Mouse (Mus musculus): ENCODE measurements around the gene Por.
A peak's percentile ranks its signal among the peaks of the same experiment; 100 is the strongest.

Por gene

GRCm38 (mm10) chr5:135669741-135670275 lies at the start of gene Por:
TSS of gene Por (plus strand) at chr5:135670033.
- no peak for DNase-seq (ENCODE audit: low read depth)

- no peak for DNase-seq (ENCODE audit: low read depth)
These were observed 49.3 kb upstream of the Por start for GRCm38 (mm10) chr5:135620526-135620925.

- no peak for DNase-seq (ENCODE audit: low read depth)
These were observed 48.1 kb upstream of the Por start for GRCm38 (mm10) chr5:135621725-135622124.

GRCm38 (mm10) chr5:135623006-135623563 lies 46.7 kb upstream of the Por start:
- no peak for DNase-seq (ENCODE audit: low read depth)

- DNase-seq (ENCODE audit: low read depth): no peak
These were observed 40.9 kb upstream of the Por start for GRCm38 (mm10) chr5:135628916-135629315.

DNA sequence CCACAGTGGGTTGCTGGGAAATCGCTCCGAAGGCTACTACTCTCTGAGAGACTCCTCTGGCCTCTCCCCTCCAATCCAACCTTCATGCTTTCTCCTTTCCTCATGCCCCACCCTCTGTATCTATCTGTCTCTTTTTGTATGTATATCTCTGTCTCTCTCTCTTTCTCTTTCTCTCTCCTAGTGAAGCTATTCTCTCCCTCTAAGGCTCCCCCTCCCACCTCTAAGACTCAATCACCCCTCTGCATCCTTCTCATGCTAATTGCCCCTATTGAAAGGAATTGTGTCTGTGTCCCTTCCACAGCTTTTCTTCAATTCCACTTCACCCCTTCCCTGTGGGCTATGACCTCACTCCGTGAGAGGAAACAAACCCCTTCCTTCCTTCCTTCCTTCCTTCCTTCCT lies 40.4 kb upstream of the Por start:
- no peak for DNase-seq (ENCODE audit: low read depth)

- DNase-seq (ENCODE audit: low read depth): peak; percentile 67
These were observed 39.2 kb upstream of the Por start for GRCm38 (mm10) chr5:135630598-135630997.

DNA sequence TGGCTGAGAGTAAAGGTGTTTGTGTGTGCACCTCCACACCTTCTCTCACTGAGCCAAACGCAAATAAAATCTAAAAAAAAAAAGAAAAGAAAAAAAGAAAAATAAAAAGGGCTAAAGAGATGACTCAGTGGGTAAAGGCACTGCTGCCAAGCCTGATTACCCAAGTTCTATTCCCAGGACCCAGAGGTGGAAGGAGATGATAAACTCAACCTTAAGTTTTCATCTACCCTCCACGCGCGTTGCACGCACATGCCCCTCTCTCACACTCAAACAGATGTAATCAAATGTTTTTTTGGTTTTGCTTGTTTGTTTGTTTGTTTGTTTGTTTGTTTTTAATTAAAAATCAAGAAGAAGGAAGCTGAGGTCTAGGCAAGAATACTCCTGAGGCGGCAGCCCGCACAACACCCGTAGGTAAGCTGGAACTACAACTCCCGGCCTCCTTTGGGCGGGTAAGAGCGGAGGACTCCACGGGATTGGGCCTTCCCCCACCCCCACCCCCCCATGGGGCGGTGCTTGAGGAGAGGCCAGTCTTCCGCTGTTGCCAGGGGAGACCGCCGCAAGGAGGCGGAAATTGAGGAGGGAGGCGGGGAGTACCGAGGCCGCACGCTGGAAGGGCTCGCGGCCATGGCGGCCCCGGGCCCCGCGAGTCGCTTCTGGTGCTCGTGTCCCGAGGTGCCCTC lies 37.6 kb upstream of the Por start, which contains the start of gene Rhbdd2:
Rhbdd2 (plus strand) TSS at position 502 of the 680 bp plus-strand sequence.
- peak; percentile 98 for DNase-seq (ENCODE audit: low read depth)

DNA sequence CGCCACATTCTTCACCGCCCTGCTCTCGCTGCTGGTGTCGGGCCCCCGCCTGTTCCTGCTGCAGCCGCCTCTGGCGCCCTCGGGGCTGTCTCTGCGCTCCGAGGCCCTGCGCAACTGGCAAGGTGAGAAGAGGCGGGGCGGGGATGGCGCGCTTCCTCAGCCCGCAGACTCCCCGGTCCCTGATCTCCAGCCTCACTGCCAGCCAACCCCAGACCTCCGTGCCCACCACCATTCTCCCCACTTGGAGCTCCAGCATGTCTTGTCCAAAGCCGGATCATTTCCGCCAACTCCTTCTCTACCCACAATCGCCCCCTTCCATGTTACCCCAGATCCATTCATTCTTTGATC lies 37.1 kb upstream of the Por start:
- DNase-seq (ENCODE audit: low read depth): no peak

DNA sequence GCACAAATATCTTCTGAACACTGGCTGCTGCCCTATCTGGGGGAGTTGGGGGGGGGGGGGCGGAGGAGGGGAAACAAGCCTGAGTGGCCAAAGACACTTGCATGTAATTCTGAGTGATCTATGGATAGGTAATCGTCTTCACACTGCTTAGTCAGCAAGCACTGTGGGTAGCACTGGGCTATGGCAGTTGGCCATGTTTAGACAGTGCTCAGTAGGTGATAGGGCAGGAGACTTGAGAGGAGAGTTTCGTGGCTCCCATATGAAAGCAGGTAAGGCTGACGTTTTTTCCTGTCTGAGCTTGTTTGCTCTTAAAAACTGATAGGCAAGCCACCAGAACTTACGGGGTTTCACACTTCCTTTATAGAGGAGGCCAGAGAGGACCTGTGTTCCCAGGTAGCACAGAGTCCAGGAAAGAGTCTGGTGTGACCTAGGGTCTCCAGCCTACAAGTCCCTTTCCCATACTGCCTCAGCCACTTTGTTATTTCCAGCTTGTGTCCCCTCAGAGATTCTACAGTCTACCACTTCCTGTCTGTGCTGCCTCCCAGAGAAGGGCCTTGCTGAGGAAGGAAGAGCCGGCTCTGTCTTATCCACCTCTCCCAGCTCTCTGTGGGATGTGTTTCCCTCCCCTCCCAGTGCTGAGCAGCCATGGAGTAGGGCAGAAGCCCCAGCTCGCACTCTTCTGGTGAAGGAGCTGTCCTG lies 29.9 kb upstream of the Por start:
- no peak for DNase-seq (ENCODE audit: low read depth)

DNA sequence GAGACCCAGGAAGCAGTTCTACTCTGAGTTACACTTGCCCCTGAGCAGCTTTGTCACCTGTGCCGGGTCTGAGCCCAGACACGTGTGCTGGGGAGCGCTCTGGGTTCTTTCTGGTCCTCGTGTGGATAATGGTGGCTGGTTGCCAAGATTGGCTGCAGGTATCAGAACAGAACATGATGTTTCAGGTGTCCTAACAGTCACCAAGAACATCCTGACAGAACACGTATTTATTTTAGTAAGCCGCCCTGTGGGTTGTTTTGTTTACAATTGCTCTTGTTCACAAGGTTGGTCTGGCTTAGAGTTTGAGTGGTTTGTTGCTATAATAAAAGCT lies 29.4 kb upstream of the Por start:
- DNase-seq (ENCODE audit: low read depth): no peak

GRCm38 (mm10) chr5:135641028-135641427 lies 28.8 kb upstream of the Por start:
- DNase-seq (ENCODE audit: low read depth): no peak

DNA sequence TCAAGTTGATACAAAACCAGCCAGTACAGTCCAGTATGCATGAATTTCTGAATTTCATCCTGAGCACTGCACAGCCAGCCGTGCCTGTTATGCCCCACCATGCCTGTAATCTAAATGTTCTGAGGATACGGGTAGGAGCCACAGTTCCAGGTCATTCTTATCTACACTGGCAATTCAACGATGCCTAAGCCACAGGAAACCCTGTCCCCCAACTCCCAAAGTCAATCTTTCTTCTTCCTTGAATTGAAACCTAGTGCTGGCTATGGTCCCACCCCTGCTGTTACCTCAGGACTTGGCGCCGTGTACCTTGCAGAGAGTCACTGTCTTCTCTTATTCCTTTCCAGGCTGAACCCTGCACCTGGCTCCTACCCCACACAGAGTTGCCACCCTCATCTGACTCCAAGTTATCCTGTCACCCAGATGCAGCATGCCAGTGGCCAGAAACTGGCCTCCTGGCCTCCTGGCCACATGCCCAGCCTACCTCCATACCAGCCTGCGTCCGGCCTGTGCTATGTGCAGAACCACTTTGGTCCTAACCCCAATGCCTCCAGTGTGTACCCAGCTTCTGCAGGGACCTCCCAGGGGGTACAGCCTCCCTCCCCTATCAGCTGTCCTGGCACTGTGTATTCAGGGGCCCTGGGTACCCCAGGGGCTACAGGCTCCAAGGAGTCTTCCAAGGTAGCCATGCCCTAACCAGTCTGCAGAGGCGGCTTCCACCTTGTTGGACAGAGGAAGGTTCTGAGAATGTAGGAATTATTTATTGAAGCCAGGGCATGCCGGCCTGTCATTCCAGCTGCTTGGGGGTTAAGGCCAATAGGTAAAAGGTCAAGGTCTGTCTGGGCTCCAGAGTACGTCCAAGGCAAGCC lies 26.9 kb upstream of the Por start:
- DNase-seq (ENCODE audit: low read depth): no peak

GRCm38 (mm10) chr5:135643552-135643842 lies 26.3 kb upstream of the Por start:
- DNase-seq (ENCODE audit: low read depth): no peak

DNA sequence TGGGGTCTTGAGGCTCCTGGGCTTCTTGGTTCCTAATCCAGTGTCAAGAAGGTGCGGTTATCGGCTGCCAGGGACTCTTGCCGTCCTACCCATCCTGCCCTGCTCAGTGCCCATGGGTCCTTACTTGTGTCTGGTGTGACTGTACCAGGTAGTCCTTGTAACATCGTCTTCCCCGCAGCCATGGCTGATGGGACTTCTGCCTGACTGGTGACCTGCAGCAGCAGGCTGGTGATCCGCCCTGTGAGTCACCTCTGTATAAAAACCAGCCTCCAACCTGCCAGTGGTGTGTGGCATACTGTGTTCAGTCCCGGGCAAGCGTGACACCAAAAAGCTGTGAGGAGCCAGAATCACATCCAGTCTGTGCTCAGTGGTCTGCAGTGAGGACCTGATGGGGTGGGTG lies 26.0 kb upstream of the Por start:
- no peak for DNase-seq (ENCODE audit: low read depth)

- DNase-seq (ENCODE audit: low read depth): no peak
These were observed 24.5 kb upstream of the Por start for GRCm38 (mm10) chr5:135645330-135645729.

DNA sequence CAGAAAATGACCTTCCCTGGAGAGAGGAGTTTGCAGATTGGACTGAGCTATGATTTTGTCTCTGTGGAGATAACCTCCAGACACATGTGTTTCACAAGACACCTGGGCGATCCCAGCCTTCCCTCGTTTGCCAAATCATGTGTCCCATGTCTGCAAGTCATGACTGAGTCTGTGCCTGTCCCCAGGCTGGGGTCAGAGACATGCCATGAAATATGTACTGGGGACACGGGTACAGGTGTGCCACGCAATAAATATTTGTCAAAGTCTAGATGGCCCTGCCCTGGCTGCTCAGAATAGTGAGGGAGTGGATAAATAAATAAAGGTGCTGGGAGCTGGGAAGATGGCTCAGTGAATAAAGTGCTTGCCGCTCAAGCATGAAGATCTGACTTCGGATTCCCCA lies 23.8 kb upstream of the Por start:
- DNase-seq (ENCODE audit: low read depth): no peak

GRCm38 (mm10) chr5:135648461-135649308 lies 21.1 kb upstream of the Por start:
- no peak for DNase-seq (ENCODE audit: low read depth)

DNA sequence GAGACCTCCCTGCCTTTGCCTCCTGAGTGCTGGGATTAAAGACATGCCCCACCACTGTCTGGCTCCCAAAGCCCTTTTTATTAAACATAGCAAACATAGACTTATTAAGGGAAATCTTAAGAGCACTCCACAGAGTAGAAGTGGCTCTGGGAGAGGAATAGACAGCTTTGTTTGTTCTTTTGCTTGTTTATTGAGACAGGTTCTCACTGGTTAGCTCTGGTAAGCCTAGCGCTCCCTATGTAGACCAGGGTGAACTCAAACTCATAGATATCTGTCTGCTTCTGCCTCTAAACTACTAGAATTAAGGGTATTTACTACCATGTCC lies 20.6 kb upstream of the Por start:
- DNase-seq (ENCODE audit: low read depth): no peak

DNA sequence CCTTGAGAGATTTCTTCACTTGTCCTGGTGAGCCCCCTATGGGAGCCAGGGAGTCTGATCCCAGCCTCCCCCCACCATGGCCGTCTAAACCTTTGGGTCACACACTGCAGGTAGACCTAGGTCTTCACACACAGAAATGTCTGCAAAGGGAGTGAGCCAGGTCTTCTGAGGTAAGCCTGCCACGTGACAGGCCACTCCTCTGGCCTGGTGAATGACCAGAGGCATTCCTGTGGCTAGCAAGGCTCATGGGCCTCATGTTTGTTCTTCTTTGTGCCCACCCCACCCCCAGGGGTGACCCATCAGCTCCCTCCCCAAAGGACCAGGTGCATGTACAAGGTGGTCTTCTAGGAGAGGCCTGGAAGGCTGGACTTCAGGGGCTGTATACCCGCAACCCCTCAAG lies 18.3 kb upstream of the Por start:
- no peak for DNase-seq (ENCODE audit: low read depth)

DNA sequence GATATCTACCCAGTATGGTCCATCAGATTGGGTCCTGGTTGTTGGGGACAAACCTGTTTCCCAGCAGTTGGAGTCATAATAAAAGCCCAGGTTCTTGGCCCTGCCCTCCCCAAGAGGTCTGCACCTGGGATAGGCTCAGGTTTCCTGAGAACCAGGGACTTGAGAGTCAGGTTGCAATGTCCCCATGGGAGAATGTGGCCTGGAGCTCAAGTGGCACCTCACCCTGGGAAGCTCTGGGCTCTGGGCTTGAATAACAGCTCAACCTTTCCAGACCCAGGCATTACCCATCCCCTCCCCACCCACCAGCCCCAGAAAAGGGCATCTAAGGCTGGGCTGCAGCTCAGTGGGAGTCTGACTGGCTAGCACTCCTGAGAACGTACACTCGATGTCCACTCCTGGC lies 16.6 kb upstream of the Por start:
- no peak for DNase-seq (ENCODE audit: low read depth)

GRCm38 (mm10) chr5:135656046-135656445 lies 13.8 kb upstream of the Por start:
- no peak for DNase-seq (ENCODE audit: low read depth)

All from c-Kit-positive CD71-negative TER-119-negative erythroid progenitor cells, embryonic 14.5 days (primary cell).